Mouse (Mus musculus): ENCODE data around the gene Gm43518. TPM values are rescaled to one million over a fixed set of nuclear protein-coding genes. Genes with fewer than 3 reads are reported as not detected.

The Gm43518 gene
- not detected for polyA plus RNA-seq (2015; fragmentation: Illumina TruSeq; extraction: RNeasy Lipid Tissue Mini Kit (QIAGEN cat#74804); ENCODE audit: low read depth, low replicate concordance)

DNA sequence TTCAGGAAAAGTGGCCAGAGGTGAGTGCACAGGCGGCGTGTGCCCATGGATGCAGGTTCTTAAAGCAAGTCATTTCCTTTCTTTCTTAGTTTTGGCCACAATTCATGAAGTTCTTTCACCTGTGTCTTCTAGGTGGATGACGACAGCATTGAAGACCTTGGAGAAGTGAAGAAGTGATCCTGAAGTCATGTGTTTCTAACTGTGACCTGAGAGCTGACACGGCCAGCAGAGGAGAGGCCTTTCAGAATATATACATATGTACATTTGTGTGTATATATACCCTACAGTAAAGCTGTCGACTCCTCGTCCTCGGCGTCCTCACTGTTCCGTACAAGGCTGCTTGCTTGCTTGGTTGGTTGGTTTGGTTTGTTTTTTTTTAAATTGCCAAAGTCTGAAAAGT lies at the start of gene Gm43518:
Gene Gm43518 (plus strand): TSS at position 301 of the 400 bp plus-strand sequence.

DNA sequence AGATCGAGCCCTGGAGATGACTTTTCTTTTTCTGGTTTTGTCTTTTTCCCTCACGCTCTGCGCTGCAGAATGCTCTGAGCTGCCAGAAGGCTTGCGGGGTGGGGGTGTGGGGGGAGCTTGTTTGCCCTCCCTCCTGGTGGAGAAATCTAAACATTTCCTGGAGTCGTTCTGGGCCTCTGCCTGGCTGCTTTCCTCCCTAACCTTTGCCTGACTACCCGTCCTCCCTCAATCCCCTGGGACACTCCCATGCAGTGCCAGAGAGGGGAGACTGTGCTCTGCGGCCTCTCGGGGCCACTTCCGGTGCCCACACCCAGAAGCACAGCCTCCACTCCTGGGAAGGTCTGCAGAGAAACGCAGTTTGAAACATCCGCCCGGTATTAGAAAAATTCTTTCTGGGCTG lies 47.3 kb upstream of the Gm43518 start, which contains the start of gene Hcar1:
Gene Hcar1 (minus strand): TSS at position 93 of the 400 bp plus-strand sequence.

DNA sequence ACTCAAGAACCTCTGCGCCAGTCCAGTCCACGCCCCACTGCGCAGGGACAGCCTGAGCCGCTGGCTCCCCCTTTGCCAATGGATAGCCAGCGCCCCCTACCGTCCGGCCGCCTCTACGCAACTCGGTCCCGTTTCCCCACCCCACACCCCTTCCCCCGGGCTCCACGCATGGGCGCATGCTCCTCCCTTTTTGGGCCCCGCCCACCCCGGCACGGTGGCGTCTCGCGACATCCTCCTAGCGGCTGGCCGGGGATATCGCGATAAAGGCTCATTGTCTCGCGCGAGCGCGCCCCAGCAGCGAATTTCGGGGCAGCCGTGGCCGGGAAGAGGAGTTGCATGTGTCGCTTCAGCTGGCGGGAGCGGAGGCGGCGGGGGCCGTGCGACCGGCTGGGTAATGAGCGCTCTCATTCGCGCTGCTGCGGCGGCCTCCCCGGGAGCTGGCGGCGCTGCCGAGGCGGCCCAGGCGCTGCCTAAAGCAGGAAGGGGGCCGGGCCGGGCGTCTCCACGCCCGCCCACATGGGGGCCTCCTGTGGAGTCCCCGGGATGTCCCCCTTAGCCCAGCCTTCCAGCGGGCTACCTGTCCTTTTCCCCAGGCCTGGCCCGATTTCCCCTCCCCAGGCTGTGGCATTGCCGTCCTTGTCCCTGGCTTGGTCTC lies 20.1 kb upstream of the Gm43518 start, which contains the start of gene Denr:
Gene Denr (plus strand): TSS at position 200 of the 655 bp plus-strand sequence.

GRCm38 (mm10) chr5:123930508-123930989 lies 3.3 kb downstream of the Gm43518 start, which contains the start of gene Ccdc62:
Ccdc62 (plus strand) TSS chr5:123930679.

DNA sequence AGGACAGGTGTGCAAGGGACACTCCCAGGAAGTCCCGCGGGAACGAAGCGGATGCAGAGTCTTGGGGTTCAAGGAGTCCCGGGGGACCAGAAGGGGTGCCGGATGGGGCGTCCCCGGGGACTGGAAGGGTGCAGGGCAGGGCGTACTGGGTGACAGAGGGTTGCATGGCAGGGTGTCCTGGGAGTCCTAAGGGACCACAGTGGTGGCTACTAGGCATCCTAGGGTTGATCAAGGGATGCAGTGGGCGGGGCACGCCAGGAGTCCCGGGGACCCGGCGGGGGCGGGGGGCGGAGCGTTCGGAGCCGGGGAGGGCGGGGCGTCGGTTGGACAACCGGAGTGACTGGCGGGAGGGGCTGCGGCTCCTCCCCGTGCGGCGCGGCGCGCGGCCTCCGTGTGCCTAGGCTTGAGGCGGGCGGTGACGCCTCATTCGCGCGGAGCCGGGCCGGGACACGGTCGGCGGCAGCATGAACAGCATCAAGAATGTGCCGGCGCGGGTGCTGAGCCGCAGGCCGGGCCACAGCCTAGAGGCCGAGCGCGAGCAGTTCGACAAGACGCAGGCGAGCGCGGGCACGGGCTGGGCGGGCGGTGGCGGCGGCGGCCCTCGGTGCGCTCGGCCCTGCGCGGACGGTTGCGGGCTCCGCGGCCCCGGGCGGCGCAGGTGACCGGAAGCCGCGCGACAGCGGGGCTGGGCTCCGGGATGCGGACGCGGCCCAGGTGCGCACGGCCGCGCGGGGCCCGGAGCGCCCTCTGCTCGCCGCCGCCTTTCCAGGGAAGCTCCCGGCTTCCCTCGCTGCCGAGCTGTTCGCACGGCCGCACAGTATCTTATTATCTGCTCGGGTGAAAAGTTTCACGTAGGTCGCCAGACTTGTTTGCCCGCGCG lies 46.3 kb downstream of the Gm43518 start, which contains the start of gene Hip1r:
Gene Hip1r (plus strand): TSS at position 330 of the 880 bp plus-strand sequence.

Other genes starting within 250 kb of the Gm43518 start
- gene Clip1, start 242.8 kb upstream of the Gm43518 start, polyA plus RNA-seq (2015; fragmentation: Illumina TruSeq; extraction: RNeasy Lipid Tissue Mini Kit (QIAGEN cat#74804); ENCODE audit: low read depth, low replicate concordance) = 82.0 TPM
- gene Zcchc8, start 206.3 kb upstream of the Gm43518 start, polyA plus RNA-seq (2015; fragmentation: Illumina TruSeq; extraction: RNeasy Lipid Tissue Mini Kit (QIAGEN cat#74804); ENCODE audit: low read depth, low replicate concordance) = 35.4 TPM
- 105 TPM for gene Rsrc2, start 178.0 kb upstream of the Gm43518 start, polyA plus RNA-seq (2015; fragmentation: Illumina TruSeq; extraction: RNeasy Lipid Tissue Mini Kit (QIAGEN cat#74804); ENCODE audit: low read depth, low replicate concordance)
- gene Kntc1, start 177.7 kb upstream of the Gm43518 start, polyA plus RNA-seq (2015; fragmentation: Illumina TruSeq; extraction: RNeasy Lipid Tissue Mini Kit (QIAGEN cat#74804); ENCODE audit: low read depth, low replicate concordance) = 0.21 TPM
- not detected for gene Hcar2, start 61.9 kb upstream of the Gm43518 start, polyA plus RNA-seq (2015; fragmentation: Illumina TruSeq; extraction: RNeasy Lipid Tissue Mini Kit (QIAGEN cat#74804); ENCODE audit: low read depth, low replicate concordance)
- gene Hcar1, start 47.4 kb upstream of the Gm43518 start, polyA plus RNA-seq (2015; fragmentation: Illumina TruSeq; extraction: RNeasy Lipid Tissue Mini Kit (QIAGEN cat#74804); ENCODE audit: low read depth, low replicate concordance) = 0.86 TPM
- gene Denr, start 20.2 kb upstream of the Gm43518 start, polyA plus RNA-seq (2015; fragmentation: Illumina TruSeq; extraction: RNeasy Lipid Tissue Mini Kit (QIAGEN cat#74804); ENCODE audit: low read depth, low replicate concordance) = 91.9 TPM
- 4.3 TPM for gene Ccdc62, start 3.3 kb downstream of the Gm43518 start, polyA plus RNA-seq (2015; fragmentation: Illumina TruSeq; extraction: RNeasy Lipid Tissue Mini Kit (QIAGEN cat#74804); ENCODE audit: low read depth, low replicate concordance)
- gene Hip1r, start 46.2 kb downstream of the Gm43518 start, polyA plus RNA-seq (2015; fragmentation: Illumina TruSeq; extraction: RNeasy Lipid Tissue Mini Kit (QIAGEN cat#74804); ENCODE audit: low read depth, low replicate concordance) = 31.9 TPM
- 23.9 TPM for gene Vps37b, start 104.9 kb downstream of the Gm43518 start, polyA plus RNA-seq (2015; fragmentation: Illumina TruSeq; extraction: RNeasy Lipid Tissue Mini Kit (QIAGEN cat#74804); ENCODE audit: low read depth, low replicate concordance)
- 33.6 TPM for gene Abcb9, start 168.4 kb downstream of the Gm43518 start, polyA plus RNA-seq (2015; fragmentation: Illumina TruSeq; extraction: RNeasy Lipid Tissue Mini Kit (QIAGEN cat#74804); ENCODE audit: low read depth, low replicate concordance)
- 42.4 TPM for gene Ogfod2, start 184.9 kb downstream of the Gm43518 start, polyA plus RNA-seq (2015; fragmentation: Illumina TruSeq; extraction: RNeasy Lipid Tissue Mini Kit (QIAGEN cat#74804); ENCODE audit: low read depth, low replicate concordance)
- gene Arl6ip4, start 188.7 kb downstream of the Gm43518 start, polyA plus RNA-seq (2015; fragmentation: Illumina TruSeq; extraction: RNeasy Lipid Tissue Mini Kit (QIAGEN cat#74804); ENCODE audit: low read depth, low replicate concordance) = 59.9 TPM